Mouse (Mus musculus) liver, embryonic 14.5 days (tissue): Measurements from ENCODE around the gene Clcnka. TPM values are rescaled to one million over a fixed set of nuclear protein-coding genes. Genes with fewer than 3 reads are reported as not detected.

Experiments used
- ATAC-seq: fragments of 200-750 bp; cut with Nextera tagmentation; 2 replicates; pipeline ENCODE4 v1.8.0; 2017; ENCODE audit warnings: moderate number of reproducible peaks, mild to moderate bottlenecking, moderate library complexity; ENCODE audit not compliant: insufficient read depth
- DNase-seq, 3 experiments: peaks; one replicate each; pipeline ENCODE4 v3.0.0-alpha.2; 2012 to 2013; ENCODE audit warnings: low read depth in 3 of 3, low spot score in 3 of 3
- H3K27ac ChIP-seq: fragments of 300-500 bp; sonication (generic); 2 replicates; pipeline ENCODE4 v1.5.1; 2014; ENCODE audit warnings: moderate library complexity, mild to moderate bottlenecking, control low read depth, inconsistent platforms
- H3K27me3 ChIP-seq: fragments of 300-500 bp; sonication (generic); 2 replicates; pipeline ENCODE4 v1.6.1; 2014; ENCODE audit warnings: mild to moderate bottlenecking, low read length, moderate library complexity; ENCODE audit not compliant: control insufficient read depth, insufficient read depth
- H3K36me3 ChIP-seq: fragments of 300-500 bp; sonication (generic); replicated peaks from 2 replicates; pipeline ENCODE4 v1.6.1; 2014; ENCODE audit warnings: low read depth; ENCODE audit not compliant: control insufficient read depth, insufficient read depth
- H3K4me1 ChIP-seq, 2 experiments: fragments of 200-500 bp in 1 of 2; fragments of 300-500 bp in 1 of 2; sonication (generic) in 1 of 2; replicated peaks; 2 replicates each; pipeline ENCODE4 v1.6.1; 2012 to 2014; ENCODE audit warnings: antibody characterized with exemption in 1 of 2, inconsistent platforms in 1 of 2, low read length in 1 of 2; ENCODE audit not compliant: control insufficient read depth in 2 of 2, insufficient read depth in 2 of 2
- H3K4me2 ChIP-seq: fragments of 300-500 bp; sonication (generic); 2 replicates; pipeline ENCODE4 v1.6.1; 2014; ENCODE audit warnings: low read depth, mild to moderate bottlenecking, control low read depth, moderate library complexity
- H3K4me3 ChIP-seq, 2 experiments: fragments of 200-500 bp in 1 of 2; fragments of 300-500 bp in 1 of 2; sonication (generic) in 1 of 2; 2 replicates each; pipeline ENCODE4 v1.5.1; 2012 to 2014; ENCODE audit warnings: low read depth in 2 of 2, low read length in 2 of 2, mild to moderate bottlenecking in 2 of 2, control low read depth in 1 of 2, inconsistent platforms in 1 of 2, moderate library complexity in 1 of 2; ENCODE audit not compliant: insufficient read depth in 1 of 2
- H3K9ac ChIP-seq: fragments of 300-500 bp; sonication (generic); replicated peaks from 2 replicates; pipeline ENCODE4 v1.6.1; 2014; ENCODE audit warnings: mild to moderate bottlenecking, control low read depth, moderate library complexity
- H3K9me3 ChIP-seq: fragments of 300-500 bp; sonication (generic); 2 replicates; pipeline ENCODE4 v1.6.1; 2016; ENCODE audit warnings: low read length, mixed read lengths; ENCODE audit not compliant: control insufficient read depth
- CTCF ChIP-seq: IDR thresholded peaks from 2 replicates; pipeline ENCODE4 v1.5.1; 2016; ENCODE audit warnings: antibody characterized with exemption, low read depth, control low read depth
- EP300 ChIP-seq: IDR thresholded peaks from 2 replicates; pipeline ENCODE4 v1.6.1; 2016; ENCODE audit warnings: antibody characterized with exemption, low read depth
- WGBS: fragments of 180-500 bp; shearing (Covaris S2); extraction: QIAGEN DNeasy Blood & Tissue Kit; methylation state at CpG from one replicate; pipeline ENCODE4 v1.1.7; 2014; ENCODE audit not compliant: insufficient replicate concordance; 5-methylcytosine and 5-hydroxymethylcytosine counted together
- polyA plus RNA-seq, 2 experiments: library from polyadenylated mRNA; depleted of rRNA in 1 of 2; stranded (reverse) in 1 of 2; unstranded in 1 of 2; fragments of >200 nt; fragmentation: Nextera tagmentation in 1 of 2; extraction: Ambion mirVana in 1 of 2; gene quantifications; 2 replicates each; pipeline versions ENCODE4 v1.2.1 to v1.2.3; 2012 to 2014

Clcnka gene
- polyA plus RNA-seq, 2 experiments: not detected

- WGBS: 56% methylated on average over 18 of the region's 18 CpGs
- Histone ChIP-seq H3K4me2 (no peak overlapping the region), H3K4me3 (no peak overlapping the region), H3K36me3 (no peaks in the 10 kb centered on the region), H3K4me1 (no peaks in the 10 kb centered on the region), H3K9me3 (no peaks in the 10 kb centered on the region), H3K9ac (no peak overlapping the region), H3K27ac (no peak overlapping the region), H3K27me3 (peaks cover 2% of the 10 kb centered on the region)
- no peak for ATAC-seq
- TF ChIP-seq CTCF: no peak
- no peak for TF ChIP-seq EP300
- DNase-seq: no peak
Observed at GRCm38 (mm10) chr4:141389366-141390150, 9.0 kb downstream of the Clcnka start.

- Histone ChIP-seq H3K27me3 (peaks cover 16% of the 10 kb centered on the region), H3K9me3 (no peaks in the 10 kb centered on the region), H3K9ac (no peak overlapping the region), H3K36me3 (no peaks in the 10 kb centered on the region), H3K4me1 (no peaks in the 10 kb centered on the region), H3K4me3 (no peak overlapping the region), H3K27ac (no peak overlapping the region), H3K4me2 (no peak overlapping the region)
- DNase-seq: no peak
- ATAC-seq: no peak
- no peak for TF ChIP-seq EP300
- no peak for TF ChIP-seq CTCF
- WGBS: 51% methylated on average over 5 of the region's 5 CpGs
Observed at GRCm38 (mm10) chr4:141387933-141388332, 10.6 kb downstream of the Clcnka start.

GRCm38 (mm10) chr4:141387093-141387784 is 11.3 kb downstream of the Clcnka start:
- H3K4me2 ChIP-seq: no peak overlapping the region
- WGBS: 12% methylated on average over 5 of the region's 5 CpGs
- peaks cover 23% of the 10 kb centered on the region for H3K27me3 ChIP-seq
- H3K36me3 ChIP-seq: no peaks in the 10 kb centered on the region
- H3K9me3 ChIP-seq: no peaks in the 10 kb centered on the region
- DNase-seq (peak; percentile 33 to 45 (median 36)), ATAC-seq (no peak)
- no peak overlapping the region for H3K27ac ChIP-seq
- H3K9ac ChIP-seq: no peak overlapping the region
- H3K4me1 ChIP-seq: no peaks in the 10 kb centered on the region
- H3K4me3 ChIP-seq: no peak overlapping the region
- TF ChIP-seq CTCF: peak; percentile 81
- no peak for TF ChIP-seq EP300

- DNase-seq (no peak), ATAC-seq (no peak)
- no peak overlapping the region for H3K27ac ChIP-seq
- H3K4me2 ChIP-seq: no peak overlapping the region
- peaks cover 28% of the 10 kb centered on the region for H3K27me3 ChIP-seq
- WGBS: 51% methylated on average over 7 of the region's 7 CpGs
- TF ChIP-seq CTCF (peak; percentile 4; the same call in 1 of the 2 replicates), EP300 (no peak)
- H3K36me3 ChIP-seq: no peaks in the 10 kb centered on the region
- no peak overlapping the region for H3K9ac ChIP-seq
- no peaks in the 10 kb centered on the region for H3K4me1 ChIP-seq
- H3K9me3 ChIP-seq: no peaks in the 10 kb centered on the region
- H3K4me3 ChIP-seq: no peak overlapping the region
Observed at GRCm38 (mm10) chr4:141386150-141386549, 12.4 kb downstream of the Clcnka start.

- Histone ChIP-seq H3K4me2 (no peak overlapping the region), H3K4me3 (no peak overlapping the region), H3K27me3 (peaks cover 34% of the 10 kb centered on the region), H3K4me1 (no peaks in the 10 kb centered on the region), H3K27ac (no peak overlapping the region), H3K36me3 (no peaks in the 10 kb centered on the region), H3K9me3 (no peaks in the 10 kb centered on the region), H3K9ac (no peak overlapping the region)
- ATAC-seq (no peak), DNase-seq (peak; percentile 28 to 50 (median 41))
- peak; percentile 96 for TF ChIP-seq CTCF
- no peak for TF ChIP-seq EP300
- 2% methylated on average over 7 of the region's 7 CpGs for WGBS
Observed at GRCm38 (mm10) chr4:141385275-141385674, 13.2 kb downstream of the Clcnka start.
